Mouse (Mus musculus) testis, postnatal 10 days (tissue): ENCODE results near the gene Cobll1.
A peak's percentile ranks its signal among the peaks of the same experiment; 100 is the strongest.

Source experiments
- DNase-seq: peaks from one replicate; pipeline ENCODE4 v3.0.0; 2021; ENCODE audit warnings: low spot score

The Cobll1 gene

DNA sequence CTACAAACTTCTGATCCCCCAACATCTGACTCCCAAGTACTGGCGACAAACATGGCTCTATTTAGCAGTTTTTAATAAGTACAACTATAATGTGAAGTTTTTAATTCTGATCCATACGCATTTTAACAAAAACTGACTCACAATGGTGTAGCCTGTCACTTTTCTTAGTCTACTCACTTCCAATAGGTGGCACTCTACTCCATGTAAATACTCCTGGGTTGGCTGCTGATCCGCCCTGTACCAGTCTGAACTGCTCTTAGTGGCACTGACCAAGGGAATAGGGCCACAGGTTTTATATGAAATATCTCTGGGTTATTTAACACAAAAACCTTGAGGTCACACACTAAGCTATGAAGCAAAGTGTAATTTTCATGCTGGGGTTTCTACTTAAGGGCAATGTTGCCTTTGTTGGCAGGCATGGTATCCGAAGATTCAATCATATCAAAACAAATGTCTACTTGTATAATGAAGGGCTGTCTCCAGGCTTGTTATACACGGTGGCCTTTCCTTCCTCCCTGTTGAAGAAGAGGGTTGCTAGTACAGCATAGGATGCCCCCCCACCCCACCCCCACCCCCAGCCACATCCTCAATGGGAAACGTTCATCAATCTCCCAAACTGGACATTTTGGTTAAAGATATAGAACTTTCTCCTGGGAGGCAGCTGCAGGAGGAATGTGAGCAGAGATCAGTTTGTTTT, 93.6 kb downstream of the Cobll1 start:
- DNase-seq, result no peak

DNA sequence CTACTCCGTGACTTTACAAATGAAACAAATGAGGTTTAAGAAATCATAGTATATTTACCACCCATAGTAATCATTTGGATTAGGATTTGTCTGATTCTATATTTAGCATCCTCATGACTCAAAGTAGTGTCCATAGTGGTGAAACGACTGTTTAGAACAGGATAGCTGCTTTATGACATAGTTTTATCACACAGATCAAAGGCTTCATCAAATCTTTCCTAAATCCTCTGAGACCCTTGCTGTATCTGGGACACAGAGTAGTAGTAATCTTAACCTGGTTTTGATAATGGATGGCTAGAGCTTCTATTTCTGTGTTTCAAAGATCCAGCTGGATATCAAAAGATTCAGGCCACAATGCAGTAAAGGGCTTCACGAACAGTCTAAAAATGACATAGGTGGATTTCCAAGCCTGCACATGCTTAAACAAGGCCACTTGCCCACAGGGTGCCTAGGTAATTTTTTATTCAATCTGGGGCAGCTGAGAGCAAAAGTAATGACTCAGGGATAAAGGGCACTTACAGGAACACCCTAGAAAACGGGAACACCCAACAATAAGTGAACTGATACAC, 98.0 kb downstream of the Cobll1 start:
- DNase-seq, result no peak

DNA sequence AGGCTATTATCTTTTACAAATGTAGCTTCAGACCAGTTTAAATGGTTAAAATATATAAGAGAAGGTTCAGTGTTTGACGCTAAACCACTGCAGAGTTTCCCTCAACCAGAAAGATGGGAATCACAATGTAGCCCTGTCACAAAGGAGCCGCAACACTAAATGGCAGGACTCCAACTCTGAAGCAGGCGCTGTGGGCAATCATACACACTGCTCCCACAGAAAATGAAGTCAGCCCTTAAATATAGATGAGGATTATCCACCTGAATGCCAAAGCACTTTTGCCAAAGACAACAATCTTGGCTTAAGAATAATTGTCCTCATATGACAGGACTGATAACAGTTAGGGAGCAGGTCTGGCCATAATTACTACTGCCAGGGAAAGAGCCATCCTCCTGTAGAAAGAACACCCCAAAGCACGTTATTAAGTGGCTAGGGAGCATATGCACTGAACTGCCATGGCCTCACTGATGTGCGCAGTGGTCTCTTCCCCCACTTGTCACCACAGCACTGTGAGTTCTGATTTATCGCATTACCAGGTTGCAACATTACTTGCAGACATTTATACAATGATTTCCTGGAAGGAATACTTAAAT, 98.8 kb downstream of the Cobll1 start:
- DNase-seq, result no peak

DNA sequence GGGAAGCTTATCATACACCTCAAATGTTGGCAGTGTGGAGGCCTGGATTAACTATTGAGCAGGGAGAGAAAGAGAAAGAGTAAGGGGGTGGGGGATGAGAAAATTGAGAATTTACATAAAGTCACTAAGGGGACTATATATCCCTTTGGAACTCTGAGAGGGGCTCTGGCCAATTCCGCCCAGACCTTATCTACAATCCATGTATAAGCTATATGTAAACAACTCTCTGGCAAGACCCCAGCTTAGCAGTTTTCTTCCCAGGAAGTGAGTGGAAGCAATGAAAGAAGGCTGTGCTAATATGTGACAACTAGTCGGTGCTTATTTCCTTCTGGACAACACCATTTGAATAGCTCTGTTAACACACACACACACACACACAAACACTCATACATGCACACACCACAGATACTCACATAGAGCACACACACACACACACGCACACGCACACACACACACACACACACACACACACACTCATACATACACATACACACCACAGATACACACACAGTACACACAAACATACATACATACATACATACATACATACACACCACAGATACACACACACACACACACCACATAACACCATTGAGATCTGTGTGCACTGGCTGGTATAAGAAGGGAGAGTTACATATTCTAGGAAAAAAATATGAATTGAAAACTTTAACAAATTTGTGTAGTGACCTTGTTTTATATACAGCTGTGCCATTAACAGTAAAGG, 99.4 kb downstream of the Cobll1 start:
- no peak for DNase-seq

DNA sequence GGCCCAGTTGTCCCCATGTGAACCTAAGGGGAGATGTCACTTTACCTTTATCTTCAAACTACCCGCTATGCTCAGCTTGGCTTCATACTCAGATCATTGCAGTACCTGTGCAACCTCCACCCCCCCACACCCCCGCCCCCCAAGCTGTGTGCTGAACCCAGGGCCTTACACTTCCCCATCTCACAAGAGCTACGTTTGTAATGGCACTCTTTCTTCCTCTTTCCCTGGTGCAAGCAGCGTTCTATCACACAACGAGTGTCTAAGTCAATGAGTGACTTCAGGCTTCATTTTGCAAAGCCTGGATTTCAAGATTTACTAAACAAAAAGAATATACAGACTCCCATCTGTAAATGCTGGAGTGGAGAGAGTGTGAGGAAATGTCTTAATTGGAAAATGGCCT, 100.2 kb downstream of the Cobll1 start:
- DNase-seq, result no peak

DNA sequence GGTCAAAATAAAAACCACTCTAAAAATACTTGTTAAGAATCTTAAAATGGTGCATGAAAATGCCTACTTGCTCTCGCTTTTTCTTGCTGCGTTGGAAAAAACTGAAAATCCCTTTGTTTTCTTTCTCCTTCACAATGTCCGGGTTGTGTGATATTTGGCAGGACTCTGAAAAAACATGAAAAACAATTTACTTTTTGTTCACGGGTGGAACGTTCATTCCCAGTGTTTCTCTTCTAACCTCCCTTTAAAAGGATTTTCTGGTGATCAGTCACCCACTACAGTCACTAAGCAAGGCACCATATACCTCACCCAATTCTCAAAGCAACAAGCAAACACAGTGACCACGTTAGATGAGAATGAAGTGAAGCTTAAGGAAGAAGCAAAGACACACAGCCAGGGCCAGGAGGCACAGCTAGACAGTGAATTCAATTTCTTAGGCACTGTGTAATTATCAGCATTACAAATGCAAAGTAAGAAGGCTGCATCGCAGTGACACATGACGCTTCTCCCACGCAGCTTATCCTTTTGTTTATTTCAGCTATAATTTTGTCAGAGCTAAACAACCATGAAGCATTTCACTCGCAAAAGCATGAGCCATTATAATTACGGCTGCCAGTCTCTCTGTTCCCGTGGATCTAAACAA, 112.9 kb downstream of the Cobll1 start:
- DNase-seq, result no peak

DNA sequence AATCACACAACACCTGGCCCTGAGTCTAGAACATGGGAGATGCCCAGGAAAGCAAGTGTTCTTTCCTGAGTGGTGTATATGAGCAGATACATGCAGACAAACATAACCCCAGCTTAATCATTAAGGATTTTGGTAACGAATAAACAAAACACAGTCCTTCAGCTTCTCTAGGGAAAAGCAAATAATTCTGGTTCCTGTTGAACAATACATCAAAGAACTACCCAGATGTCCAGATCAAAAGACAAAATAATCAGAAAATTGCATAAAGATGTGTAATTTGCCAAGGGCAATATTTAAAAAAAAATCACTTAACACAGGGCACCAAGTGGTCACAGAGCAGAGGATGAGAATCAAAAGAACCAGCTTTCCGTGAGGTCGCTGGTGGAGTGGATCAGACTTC, 115.5 kb downstream of the Cobll1 start:
- DNase-seq, result no peak

DNA sequence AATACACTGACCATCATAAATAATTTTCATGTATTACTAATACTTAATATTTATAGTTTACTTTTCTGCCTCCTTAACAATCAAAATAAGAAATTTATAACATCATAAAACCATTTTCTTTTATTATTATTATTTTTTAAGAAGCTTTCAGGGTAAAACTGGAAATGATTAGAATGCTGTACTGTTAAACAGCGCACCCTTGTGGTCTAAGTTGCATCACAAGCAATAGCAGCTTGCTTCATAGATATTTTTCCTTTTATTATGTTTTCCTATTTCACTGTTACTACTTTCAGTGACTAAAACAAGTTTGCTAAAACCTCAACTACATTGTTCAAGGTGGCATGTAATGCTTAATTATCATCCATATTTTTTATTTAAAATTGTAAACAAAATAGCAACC, 117.8 kb downstream of the Cobll1 start:
- DNase-seq, result peak; percentile 77

DNA sequence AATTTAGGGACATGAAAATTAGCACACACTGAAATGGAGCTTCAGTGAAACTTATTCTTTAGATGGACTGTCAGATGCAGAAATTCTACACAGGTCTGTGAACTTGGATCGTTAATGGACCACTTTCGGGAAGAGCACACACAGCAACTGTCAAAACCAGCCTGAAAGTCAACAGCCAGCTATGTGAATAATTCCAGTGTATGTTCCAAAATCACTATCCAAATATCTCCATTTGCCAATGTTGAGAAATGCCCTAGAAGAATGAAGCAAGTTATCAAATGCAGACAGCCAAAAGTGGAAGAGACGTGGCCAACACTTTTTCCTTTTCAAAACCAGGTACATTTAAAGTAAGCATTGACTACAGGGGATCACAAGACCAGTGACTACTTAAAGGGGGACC, 118.2 kb downstream of the Cobll1 start:
- no peak for DNase-seq

DNA sequence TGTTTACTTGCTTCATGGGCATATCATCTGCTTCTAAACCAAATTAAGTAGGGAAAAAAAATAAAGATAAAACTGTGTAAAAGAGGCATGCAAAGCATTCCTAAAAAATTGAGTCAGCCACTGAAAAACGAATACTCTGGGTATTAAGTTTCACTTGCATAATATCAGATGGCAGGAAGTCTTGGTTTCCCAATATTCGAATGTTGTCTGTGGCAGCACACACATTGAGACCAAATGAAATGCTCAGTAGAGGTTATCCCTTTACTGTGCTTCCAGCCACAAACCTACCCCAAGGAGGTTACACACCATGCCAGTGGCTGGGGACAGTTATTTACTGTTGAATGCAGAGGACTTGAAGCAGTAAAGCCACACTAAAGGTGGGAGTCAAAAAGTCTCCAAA, 119.1 kb downstream of the Cobll1 start:
- no peak for DNase-seq

DNA sequence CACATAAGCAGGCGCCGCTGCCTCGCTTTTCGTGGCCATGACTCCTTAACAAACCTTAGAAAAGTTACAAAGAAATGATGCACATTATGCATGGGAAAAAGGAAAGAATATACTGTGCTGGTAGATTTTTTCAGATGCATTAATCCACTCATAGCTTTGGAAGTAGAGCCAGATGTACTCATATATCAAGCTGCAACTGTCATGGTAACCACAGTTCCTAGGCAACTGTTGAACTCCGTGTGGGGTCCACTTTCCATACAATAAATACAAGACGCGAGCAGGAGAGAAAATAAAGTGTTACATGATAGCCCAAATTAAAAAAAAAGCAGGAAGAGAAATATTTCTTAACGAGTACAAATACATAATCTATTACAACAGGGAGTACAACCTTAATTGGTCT, 119.5 kb downstream of the Cobll1 start:
- no peak for DNase-seq

DNA sequence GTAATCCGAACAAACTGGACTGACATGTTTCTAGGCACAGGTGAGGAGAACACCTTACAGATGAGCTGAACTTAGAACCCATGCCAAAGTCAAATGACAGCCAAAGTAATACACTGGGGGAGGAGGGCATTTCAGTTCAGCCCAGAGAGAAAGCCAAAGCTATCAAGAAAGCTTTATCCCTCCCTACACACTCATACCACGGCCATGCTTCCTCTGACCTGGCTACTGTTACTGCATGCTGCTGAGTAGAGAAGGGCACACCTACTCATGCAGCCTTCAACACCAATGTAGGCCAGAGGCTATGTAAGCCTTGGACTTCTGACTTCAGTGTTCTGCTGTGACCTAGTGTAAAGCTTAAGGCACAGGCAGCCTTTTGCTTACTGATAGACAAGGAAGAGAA, 120.1 kb downstream of the Cobll1 start:
- DNase-seq, result no peak

DNA sequence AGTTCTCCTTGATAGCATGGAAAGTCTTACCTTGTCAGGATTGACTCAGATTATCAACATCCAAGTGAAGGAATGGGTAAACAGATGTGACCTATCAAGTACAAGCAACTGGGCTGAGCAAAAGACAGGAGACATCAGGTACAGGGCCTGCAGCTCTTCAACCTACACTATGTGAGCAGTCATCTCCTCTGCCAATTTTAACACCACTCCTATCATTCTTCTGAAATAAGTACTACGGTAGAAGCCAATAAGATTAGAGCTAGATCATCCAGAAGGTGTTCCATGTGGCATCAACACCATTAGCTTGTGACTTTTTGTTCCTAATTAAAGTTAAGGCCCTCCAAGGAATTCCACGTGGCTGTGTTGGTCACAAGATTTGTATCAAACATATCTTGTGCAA, 121.3 kb downstream of the Cobll1 start:
- DNase-seq, result no peak

DNA sequence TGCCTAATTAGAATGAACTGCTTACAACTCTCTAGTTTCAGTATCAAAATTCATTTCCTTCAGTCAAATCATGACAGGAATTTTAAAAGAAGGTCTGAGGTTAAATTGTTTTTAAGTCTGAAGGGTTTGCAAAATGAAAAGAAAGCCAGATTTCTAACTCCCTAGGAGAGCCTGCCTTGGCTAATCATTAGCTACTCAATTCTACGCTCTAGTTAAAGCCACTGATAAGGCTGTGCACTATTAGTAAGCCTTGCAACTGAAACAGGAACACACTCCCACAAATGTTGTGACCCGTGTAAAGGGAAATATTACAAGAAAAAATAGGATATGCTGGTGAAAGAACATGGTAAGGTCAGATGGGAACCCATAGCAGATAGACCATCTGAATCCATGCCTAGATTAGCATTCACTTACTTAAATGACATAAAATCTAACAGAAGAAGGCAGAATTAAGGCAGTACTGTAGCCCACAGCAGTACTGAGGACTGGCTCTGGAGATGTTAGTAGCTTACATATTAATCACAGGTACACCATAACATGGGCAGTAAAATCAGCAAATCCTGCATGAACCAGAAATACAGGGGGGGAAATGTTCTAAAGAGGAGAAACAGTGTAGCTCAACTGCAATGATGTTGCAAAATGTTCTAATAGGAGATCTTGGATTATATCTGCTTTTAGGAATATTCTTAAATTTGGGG, 122.6 kb downstream of the Cobll1 start:
- no peak for DNase-seq

DNA sequence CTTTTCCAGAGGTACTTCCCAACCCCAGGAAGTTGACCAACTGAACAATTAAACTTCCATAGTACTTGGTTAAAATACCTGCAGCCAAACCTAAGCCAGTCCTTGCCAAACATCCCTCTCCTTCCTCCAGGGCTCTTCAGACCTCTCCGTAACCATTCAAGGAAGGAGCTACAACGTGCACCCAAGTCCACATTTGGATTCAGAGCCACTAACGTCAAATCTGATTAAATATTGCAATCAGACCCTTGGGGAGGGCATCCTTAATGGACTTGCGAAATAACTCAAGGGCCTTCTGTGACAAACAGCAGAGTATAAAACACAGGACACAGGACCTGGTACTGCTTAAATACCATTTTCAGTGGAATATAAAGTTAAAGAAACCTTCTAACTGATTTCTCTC, 126.0 kb downstream of the Cobll1 start:
- no peak for DNase-seq

DNA sequence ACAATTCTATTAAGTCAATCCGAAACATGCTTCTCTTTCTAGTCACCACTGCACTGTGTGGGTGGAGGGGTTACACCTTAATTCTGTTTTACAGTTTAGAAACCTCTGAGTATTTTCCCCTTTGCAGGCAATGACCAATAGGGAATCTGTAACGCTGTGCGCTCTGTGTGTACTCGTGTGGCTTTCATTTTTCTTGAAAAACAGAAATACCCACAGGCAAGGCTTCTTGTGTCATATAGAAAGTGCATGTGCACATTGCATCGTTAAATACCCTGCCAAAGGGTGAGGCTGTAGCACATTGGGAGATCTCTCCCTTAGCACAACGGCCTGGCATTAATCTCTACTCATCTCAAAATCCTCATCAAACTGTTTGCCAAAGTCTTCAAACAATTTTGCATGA, 134.6 kb downstream of the Cobll1 start:
- no peak for DNase-seq

DNA sequence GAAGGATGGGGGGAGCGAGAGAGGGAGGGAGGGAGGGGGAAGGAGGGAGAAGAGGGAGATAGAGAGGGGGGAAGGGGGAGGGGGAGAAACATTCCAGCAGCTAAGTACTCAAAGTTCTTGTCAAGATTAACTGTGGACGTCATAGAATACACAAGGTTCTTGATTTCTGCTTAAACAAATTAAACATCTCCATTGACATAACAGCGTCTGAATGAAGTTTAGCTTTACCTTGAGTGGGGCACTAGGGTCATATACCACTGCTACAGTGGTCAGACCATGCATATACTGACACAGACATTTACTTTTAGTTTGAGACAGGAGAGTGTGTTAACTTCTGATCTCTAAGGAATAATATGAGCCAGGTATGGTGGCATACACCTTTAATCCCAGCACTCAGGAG, 135.4 kb downstream of the Cobll1 start:
- no peak for DNase-seq

DNA sequence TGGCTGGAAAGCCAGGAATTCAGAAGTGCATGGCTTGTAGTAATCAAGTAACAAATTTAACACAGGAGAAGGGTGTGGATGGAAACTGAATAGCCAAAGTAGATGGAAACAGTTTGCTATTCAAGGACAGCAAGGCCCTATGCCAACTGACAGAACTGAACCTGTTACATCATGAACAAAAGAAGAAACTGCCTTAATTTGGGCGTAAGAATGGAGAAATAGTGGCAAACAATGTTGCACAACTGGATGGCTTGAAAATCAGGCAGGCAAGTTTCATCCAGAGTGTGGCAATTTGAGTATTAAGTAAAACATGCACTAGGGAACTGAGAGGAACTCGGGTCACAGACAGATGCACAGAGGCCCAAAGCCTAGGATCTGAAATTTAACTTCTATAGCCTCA, 137.8 kb downstream of the Cobll1 start:
- DNase-seq, result no peak

DNA sequence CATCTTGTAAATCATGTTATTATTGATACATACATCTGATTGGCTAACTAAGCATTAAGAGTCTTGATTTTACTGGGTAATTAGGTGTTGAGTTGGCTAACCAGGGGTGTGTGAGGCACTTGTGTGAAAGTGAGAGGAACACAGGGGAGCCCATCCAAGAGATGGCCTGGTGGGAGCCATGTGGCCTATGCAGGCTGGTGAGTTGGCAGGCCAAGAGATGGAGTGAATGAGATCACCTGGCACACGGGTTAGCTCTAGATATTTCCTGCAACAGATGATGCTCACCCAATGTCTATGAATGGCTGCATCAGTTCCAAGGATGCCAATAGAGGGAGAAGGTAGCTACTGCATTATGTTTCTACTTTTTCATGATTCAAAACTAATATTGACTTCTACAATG, 139.2 kb downstream of the Cobll1 start:
- no peak for DNase-seq

DNA sequence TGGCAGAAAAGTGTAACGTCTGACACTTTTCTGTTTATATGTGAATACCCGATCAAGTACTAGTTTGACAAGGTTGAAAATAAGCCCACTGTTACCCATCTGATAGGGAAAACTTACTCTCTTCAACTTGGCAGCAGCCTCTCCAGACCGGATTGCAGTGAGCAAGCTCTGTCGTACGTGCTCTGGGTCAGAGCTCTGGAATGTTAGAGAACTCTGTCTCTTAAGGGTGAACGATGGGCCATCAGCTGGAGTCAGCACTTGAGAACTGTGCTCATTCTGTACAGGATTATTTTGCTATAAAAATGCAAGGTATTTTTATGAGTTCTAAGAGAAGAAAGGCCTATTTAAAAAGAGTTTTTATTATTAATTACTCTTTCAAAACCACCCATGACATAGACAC, 143.6 kb downstream of the Cobll1 start:
- no peak for DNase-seq

DNA sequence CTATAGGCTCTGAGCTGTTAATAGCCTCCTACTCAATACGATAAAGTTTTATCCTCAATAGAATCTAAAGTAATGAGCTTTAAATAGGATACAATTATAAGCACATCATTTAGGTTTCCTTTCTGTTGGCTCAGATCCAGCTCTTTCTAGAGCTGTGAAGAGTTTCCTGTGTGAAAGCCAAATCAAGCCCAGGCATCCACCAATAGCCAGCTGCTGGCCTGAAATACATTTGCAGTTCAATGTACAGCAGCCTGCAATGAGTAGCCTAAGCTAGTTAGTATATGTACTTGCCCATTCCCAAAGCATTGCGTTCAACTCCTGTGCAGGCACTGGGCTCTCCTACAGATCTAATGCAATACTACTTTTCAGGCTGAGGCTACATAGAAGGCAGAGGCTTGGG, 145.2 kb downstream of the Cobll1 start:
- no peak for DNase-seq

DNA sequence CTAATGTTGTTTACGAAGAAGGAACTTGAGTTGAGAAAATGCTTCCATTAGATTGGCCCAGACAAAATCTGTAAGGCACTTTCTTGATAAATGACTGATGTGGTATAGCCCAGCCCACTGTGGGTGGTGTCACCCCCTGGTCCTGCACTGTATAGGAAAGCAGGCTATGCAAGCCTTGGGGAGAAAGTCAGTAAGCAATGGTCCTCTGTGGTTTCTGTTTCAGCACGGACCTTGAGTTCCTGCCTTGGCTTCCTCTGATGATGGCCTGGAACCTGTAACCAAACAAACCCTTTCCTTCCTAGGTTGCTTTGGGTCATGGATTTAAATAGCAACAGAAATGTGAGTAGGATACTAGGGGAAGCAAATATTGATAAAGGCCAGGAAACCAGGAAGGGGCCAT, 148.2 kb downstream of the Cobll1 start:
- no peak for DNase-seq
